Mouse (Mus musculus): ENCODE results near the gene Luc7l. TPM values are rescaled to one million over a fixed set of nuclear protein-coding genes. Genes with fewer than 3 reads are reported as not detected.

Gene Luc7l
- polyA plus RNA-seq, 1 experiment from 2014 or later = 138 TPM

DNA sequence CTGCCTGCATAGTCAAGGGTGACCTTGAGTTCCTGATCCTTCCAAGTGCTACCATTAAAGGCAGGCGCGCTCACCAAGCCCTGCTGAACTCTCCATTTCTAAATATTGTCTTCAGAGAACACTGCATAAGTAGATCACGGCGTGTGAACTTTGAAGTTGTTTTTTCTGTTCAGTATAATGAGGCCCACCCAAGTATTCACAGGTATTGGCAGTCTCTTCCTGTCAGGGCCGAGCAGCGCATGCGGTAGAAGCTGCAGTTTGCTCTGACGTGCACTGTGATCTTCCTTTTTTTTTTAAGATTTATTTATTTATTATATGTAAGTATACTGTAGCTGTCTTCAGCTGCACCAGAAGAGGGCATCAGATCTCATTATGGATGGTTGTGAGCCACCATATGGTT is 18.3 kb upstream of the Luc7l start:
- Histone ChIP-seq H3K27me3 (no peaks in the 10 kb centered on the region), H3K4me2 (replicated peaks) (no peak overlapping the region), H3K36me3 (no peaks in the 10 kb centered on the region), H3K9ac (no peak overlapping the region), H3K4me1 (peaks cover 7% of the 10 kb centered on the region; the same call in 1 of the 2 replicates), H3K9me3 (replicated peaks) (no peaks in the 10 kb centered on the region), H3K4me3 (no peak overlapping the region), H3K27ac (no peak overlapping the region)
- WGBS = 91% methylated on average over 8 of the region's 8 CpGs
- ATAC-seq (ENCODE audit: low FRiP score) = no peak

- H3K36me3 ChIP-seq = no peaks in the 10 kb centered on the region
- peaks cover 7% of the 10 kb centered on the region; the same call in 1 of the 2 replicates for H3K4me1 ChIP-seq
- ATAC-seq (ENCODE audit: low FRiP score) = no peak
- H3K27ac ChIP-seq = no peak overlapping the region; the same call in 1 of the 2 replicates
- H3K9ac ChIP-seq = no peak overlapping the region
- H3K27me3 ChIP-seq = no peaks in the 10 kb centered on the region
- 61% methylated on average over 13 of the region's 13 CpGs for WGBS
- no peak overlapping the region for H3K4me2 ChIP-seq (replicated peaks)
- no peak overlapping the region for H3K4me3 ChIP-seq
- H3K9me3 ChIP-seq (replicated peaks) = no peaks in the 10 kb centered on the region
Observed at GRCm38 (mm10) chr17:26235077-26235815, 17.4 kb upstream of the Luc7l start.

- no peak for ATAC-seq (ENCODE audit: low FRiP score)
- no peak overlapping the region for H3K27ac ChIP-seq
- H3K9me3 ChIP-seq (replicated peaks) = no peaks in the 10 kb centered on the region
- WGBS = 90% methylated on average over 10 of the region's 10 CpGs
- H3K27me3 ChIP-seq = no peaks in the 10 kb centered on the region
- H3K36me3 ChIP-seq = no peaks in the 10 kb centered on the region
- H3K4me2 ChIP-seq (replicated peaks) = no peak overlapping the region
- H3K9ac ChIP-seq = no peak overlapping the region
- H3K4me1 ChIP-seq = peaks cover 11% of the 10 kb centered on the region
- H3K4me3 ChIP-seq = no peak overlapping the region
Observed at GRCm38 (mm10) chr17:26237667-26238066, 15.0 kb upstream of the Luc7l start.

- 77% methylated on average over 2 of the region's 2 CpGs for WGBS
- H3K27me3 ChIP-seq = no peaks in the 10 kb centered on the region
- H3K9me3 ChIP-seq (replicated peaks) = no peaks in the 10 kb centered on the region
- H3K4me2 ChIP-seq (replicated peaks) = no peak overlapping the region
- H3K9ac ChIP-seq = no peak overlapping the region
- no peak overlapping the region for H3K27ac ChIP-seq
- H3K4me3 ChIP-seq = no peak overlapping the region
- H3K36me3 ChIP-seq = no peaks in the 10 kb centered on the region
- no peak for ATAC-seq (ENCODE audit: low FRiP score)
- peaks cover 20% of the 10 kb centered on the region for H3K4me1 ChIP-seq
Observed at GRCm38 (mm10) chr17:26239551-26239950, 13.1 kb upstream of the Luc7l start.

DNA sequence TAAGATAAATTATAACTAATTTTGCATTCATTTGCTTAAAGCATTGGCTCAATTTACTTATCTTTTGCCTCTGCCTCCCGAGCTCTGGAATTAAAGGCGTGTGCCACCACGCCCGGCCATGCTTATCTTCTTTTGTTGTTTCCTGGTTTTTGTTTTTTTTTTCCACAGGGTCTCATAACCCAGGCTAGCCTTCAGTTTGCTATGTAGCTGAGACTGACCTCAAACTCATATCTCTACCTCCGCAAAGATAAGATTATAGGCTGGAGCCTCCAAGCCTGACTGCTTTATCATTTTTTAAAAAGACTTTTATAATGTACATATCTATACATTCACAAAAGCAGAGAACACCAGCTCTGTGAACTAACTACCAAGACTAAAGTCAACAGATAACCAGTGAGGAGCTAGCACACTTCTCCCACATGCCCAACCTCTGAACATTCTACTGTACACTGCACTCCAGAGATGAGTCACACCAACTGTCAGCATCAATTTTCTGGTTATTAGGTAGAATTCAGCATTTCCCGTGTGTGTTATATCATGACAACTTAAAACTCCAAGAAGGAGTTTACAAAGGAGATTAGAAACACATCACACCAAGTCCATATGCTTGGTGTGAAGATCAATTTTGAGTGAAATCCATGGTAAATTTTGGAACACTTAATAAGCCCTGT is 12.4 kb upstream of the Luc7l start:
- Histone ChIP-seq H3K4me3 (no peak overlapping the region), H3K36me3 (no peaks in the 10 kb centered on the region), H3K4me1 (peaks cover 20% of the 10 kb centered on the region), H3K27ac (no peak overlapping the region), H3K4me2 (replicated peaks) (no peak overlapping the region), H3K9me3 (replicated peaks) (no peaks in the 10 kb centered on the region), H3K27me3 (no peaks in the 10 kb centered on the region), H3K9ac (no peak overlapping the region)
- WGBS = 91% methylated on average over 6 of the region's 6 CpGs
- no peak for ATAC-seq (ENCODE audit: low FRiP score)

GRCm38 (mm10) chr17:26240990-26241389 is 11.7 kb upstream of the Luc7l start:
- Histone ChIP-seq H3K36me3 (no peaks in the 10 kb centered on the region), H3K27me3 (no peaks in the 10 kb centered on the region), H3K4me1 (peaks cover 15% of the 10 kb centered on the region), H3K4me3 (no peak overlapping the region), H3K27ac (no peak overlapping the region), H3K9me3 (replicated peaks) (no peaks in the 10 kb centered on the region), H3K4me2 (replicated peaks) (no peak overlapping the region), H3K9ac (peak overlapping the region; percentile 18)
- WGBS = 84% methylated on average over 6 of the region's 6 CpGs
- ATAC-seq (ENCODE audit: low FRiP score) = no peak

- Histone ChIP-seq H3K27me3 (no peaks in the 10 kb centered on the region), H3K9me3 (replicated peaks) (no peaks in the 10 kb centered on the region), H3K27ac (peak overlapping the region; percentile 72), H3K4me1 (peaks cover 13% of the 10 kb centered on the region), H3K4me2 (replicated peaks) (peak overlapping the region; percentile 85), H3K4me3 (peak overlapping the region; percentile 75), H3K36me3 (no peaks in the 10 kb centered on the region), H3K9ac (peak overlapping the region; percentile 72)
- ATAC-seq (ENCODE audit: low FRiP score) = peak; percentile 85
- under 1% methylated on average over 32 of the region's 32 CpGs for WGBS
Observed at GRCm38 (mm10) chr17:26243471-26244100, 9.1 kb upstream of the Luc7l start.

DNA sequence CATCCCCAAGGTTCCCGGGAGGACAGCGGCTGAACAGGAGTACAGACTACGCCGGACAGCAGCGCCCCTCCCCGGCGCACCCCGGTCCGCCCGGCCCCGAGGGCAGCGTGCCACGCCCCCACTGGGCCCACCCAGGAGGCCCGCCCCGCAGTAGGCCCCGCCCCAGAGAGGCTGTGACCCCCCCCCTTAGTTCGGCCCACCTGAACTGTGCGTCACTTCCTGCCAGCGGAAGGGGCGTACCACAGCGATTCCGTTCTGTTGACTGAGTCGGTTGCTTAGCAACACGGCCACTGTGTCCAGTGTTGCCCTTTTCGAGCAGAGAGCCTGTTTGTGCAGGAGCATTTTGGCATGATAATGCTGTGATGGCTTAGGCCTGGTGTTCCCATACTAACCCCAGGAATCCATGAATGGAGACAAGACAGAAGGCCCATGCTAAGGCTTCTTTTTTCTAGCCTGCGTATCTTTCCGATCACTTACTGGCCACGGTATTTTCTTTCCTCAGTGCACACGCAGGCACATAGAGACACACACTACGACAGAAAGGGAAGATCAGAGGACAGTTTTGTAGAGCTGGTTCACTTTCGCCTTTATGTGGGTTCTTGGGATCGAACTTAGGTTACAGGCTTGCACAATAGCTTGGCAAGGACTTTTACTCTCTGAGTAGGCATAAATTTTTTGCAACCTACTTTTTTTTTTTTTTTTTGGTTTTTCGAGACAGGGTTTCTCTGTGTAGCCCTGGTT is 8.4 kb upstream of the Luc7l start, which contains the start of gene Fam234a:
Gene Fam234a (minus strand): TSS at position 142 of the 741 bp plus-strand sequence.
- ATAC-seq (ENCODE audit: low FRiP score) = peak; percentile 97
- H3K27me3 ChIP-seq = no peaks in the 10 kb centered on the region
- no peaks in the 10 kb centered on the region for H3K9me3 ChIP-seq (replicated peaks)
- peak within 1 kb of the TSS; percentile 85 for H3K4me2 ChIP-seq (replicated peaks)
- peaks cover 13% of the 10 kb centered on the region for H3K4me1 ChIP-seq
- no peaks in the 10 kb centered on the region for H3K36me3 ChIP-seq
- WGBS = 9% methylated on average over 30 of the region's 33 CpGs
- H3K27ac ChIP-seq = peak within 1 kb of the TSS; percentile 72
- peak within 1 kb of the TSS; percentile 72 for H3K9ac ChIP-seq
- peak within 1 kb of the TSS; percentile 75 for H3K4me3 ChIP-seq

GRCm38 (mm10) chr17:26251886-26252538 is 684 bp upstream of the Luc7l start:
- H3K4me3 ChIP-seq = peak overlapping the region; percentile 98
- peaks cover 14% of the 10 kb centered on the region for H3K4me1 ChIP-seq
- H3K27ac ChIP-seq = peak overlapping the region; percentile 97
- H3K9ac ChIP-seq = no peak overlapping the region
- WGBS = 60% methylated on average over 4 of the region's 4 CpGs
- H3K4me2 ChIP-seq (replicated peaks) = peak overlapping the region; percentile 84
- H3K27me3 ChIP-seq = no peaks in the 10 kb centered on the region
- H3K9me3 ChIP-seq (replicated peaks) = no peaks in the 10 kb centered on the region
- peaks cover 9% of the 10 kb centered on the region for H3K36me3 ChIP-seq
- ATAC-seq (ENCODE audit: low FRiP score) = no peak

DNA sequence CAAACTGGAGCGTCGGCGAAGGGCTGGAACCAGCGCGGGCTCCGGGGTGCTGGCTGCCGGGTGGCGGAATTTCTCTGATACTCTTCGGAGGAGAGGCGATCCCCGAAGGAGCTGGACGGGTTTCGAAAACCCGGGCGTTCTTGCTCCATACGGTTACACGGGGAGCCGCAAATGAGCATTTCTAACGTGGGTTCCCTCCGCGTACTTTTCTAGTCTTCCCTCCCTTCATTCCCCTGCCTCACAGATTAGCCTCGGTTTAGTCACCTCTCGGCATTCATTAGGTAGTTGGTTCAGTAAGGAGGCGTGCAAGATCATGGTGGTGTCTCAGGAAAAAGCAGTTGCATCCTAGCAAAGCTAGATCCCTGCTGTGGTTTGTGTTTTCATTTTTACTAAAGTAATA is 703 bp downstream of the Luc7l start:
- Histone ChIP-seq H3K4me2 (replicated peaks) (peak overlapping the region; percentile 84), H3K27ac (peak overlapping the region; percentile 97), H3K4me1 (peaks cover 14% of the 10 kb centered on the region), H3K27me3 (no peaks in the 10 kb centered on the region), H3K36me3 (peaks cover 20% of the 10 kb centered on the region), H3K9ac (peak overlapping the region; percentile 93), H3K4me3 (peak overlapping the region; percentile 98), H3K9me3 (replicated peaks) (no peaks in the 10 kb centered on the region)
- 0% methylated on average over 24 of the region's 24 CpGs for WGBS
- no peak for ATAC-seq (ENCODE audit: low FRiP score)

GRCm38 (mm10) chr17:26255313-26255712 is 2.6 kb downstream of the Luc7l start:
- Histone ChIP-seq H3K27ac (no peak overlapping the region), H3K4me2 (replicated peaks) (no peak overlapping the region), H3K36me3 (peaks cover 36% of the 10 kb centered on the region), H3K9ac (no peak overlapping the region), H3K27me3 (no peaks in the 10 kb centered on the region), H3K4me3 (no peak overlapping the region), H3K9me3 (replicated peaks) (no peaks in the 10 kb centered on the region), H3K4me1 (peaks cover 14% of the 10 kb centered on the region)
- no peak for ATAC-seq (ENCODE audit: low FRiP score)
- 93% methylated on average over 7 of the region's 7 CpGs for WGBS

All from hindbrain, embryonic 12.5 days (tissue).